Mouse (Mus musculus) hindbrain, embryonic 15.5 days (tissue): ENCODE results near the gene Gins2. TPM values are rescaled to one million over a fixed set of nuclear protein-coding genes. Genes with fewer than 3 reads are reported as not detected.

Experiments used
- ATAC-seq: fragments of 200-750 bp; cut with Nextera tagmentation; 2 replicates; pipeline ENCODE4 v1.8.0; 2017; ENCODE audit warnings: low read depth, moderate number of reproducible peaks, moderate TSS enrichment; ENCODE audit not compliant: low FRiP score
- H3K27ac ChIP-seq: fragments of 300-500 bp; sonication (generic); replicated peaks from 2 replicates; pipeline ENCODE4 v1.5.1; 2015; ENCODE audit warnings: mild to moderate bottlenecking, inconsistent platforms
- H3K27me3 ChIP-seq: fragments of 300-500 bp; sonication (generic); 2 replicates; pipeline ENCODE4 v1.6.1; 2015; ENCODE audit warnings: control low read depth, inconsistent platforms
- H3K36me3 ChIP-seq: fragments of 300-500 bp; sonication (generic); 2 replicates; pipeline ENCODE4 v1.6.1; 2015; ENCODE audit warnings: control low read depth, inconsistent platforms
- H3K4me1 ChIP-seq: fragments of 300-500 bp; sonication (generic); replicated peaks from 2 replicates; pipeline ENCODE4 v1.6.1; 2015; ENCODE audit warnings: control low read depth, inconsistent platforms
- H3K4me2 ChIP-seq: fragments of 300-500 bp; sonication (generic); 2 replicates; pipeline ENCODE4 v1.6.1; 2015; ENCODE audit warnings: moderate library complexity, mild to moderate bottlenecking, inconsistent platforms
- H3K4me3 ChIP-seq: fragments of 300-500 bp; sonication (generic); 2 replicates; pipeline ENCODE4 v1.5.1; 2015; ENCODE audit warnings: mild to moderate bottlenecking, inconsistent platforms
- H3K9ac ChIP-seq: fragments of 300-500 bp; sonication (generic); 2 replicates; pipeline ENCODE4 v1.6.1; 2015; ENCODE audit warnings: inconsistent platforms
- H3K9me3 ChIP-seq: fragments of 300-500 bp; sonication (generic); 2 replicates; pipeline ENCODE4 v1.6.1; 2016; ENCODE audit warnings: control low read depth, inconsistent platforms
- WGBS: fragments of 180-500 bp; shearing (Covaris S2); methylation state at CpG from one replicate; pipeline ENCODE4 v1.1.7; 2015; 5-methylcytosine and 5-hydroxymethylcytosine counted together
- polyA plus RNA-seq: library from polyadenylated mRNA; unstranded; fragments of >200 nt; fragmentation: Nextera tagmentation; extraction: Ambion mirVana; gene quantifications from 2 replicates; pipeline ENCODE4 v1.2.1, GENCODE M21; 2015

Gene Gins2
- 19.0 and 24.9 TPM in 2 replicates for polyA plus RNA-seq

DNA sequence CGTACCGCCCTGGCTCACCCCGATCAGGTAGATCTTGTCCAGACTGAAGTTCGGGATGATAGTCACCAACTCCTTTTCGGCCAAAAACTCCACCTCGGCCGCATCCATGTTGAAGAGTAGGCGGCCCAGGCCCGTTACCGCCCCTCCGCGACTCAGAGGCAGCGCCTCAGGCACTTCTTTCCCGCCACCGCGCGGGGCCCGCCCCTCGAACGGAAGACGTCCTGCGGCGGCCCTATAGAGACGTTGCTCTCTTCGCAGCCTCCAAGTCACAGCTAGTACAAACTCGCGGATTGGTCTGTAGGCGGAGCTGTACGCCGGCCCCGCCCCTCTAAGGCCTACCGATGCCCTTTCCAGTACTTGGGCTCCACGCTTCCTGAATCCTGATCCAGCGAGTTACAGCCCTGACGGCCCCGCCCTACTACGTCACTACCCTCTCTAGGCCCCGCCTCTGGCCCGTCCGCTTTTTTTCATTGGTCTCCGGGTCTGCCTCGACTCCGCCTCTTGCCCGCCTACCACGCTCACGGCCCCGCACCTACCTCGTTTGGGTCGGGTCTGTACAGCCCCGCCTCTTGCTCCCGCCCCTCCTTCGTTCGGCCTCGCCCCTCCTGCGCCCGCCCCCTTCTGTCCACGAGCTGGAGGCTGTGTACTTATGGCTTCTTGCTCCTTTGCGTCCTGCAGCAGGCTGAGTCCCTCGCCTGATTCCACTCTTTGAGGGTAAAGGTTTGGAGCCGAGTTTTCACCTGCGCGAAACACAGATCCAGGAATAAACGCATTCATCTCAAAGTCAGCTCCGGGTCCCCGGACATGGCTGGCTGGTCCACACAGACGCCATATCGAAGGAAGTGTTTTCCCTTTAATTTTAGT lies at the start of gene Gins2:
Gene Gins2 (minus strand): TSS at position 397 of the 864 bp plus-strand sequence.
- no peaks in the 10 kb centered on the region for H3K36me3 ChIP-seq
- peak within 1 kb of the TSS; percentile 56 for H3K27ac ChIP-seq
- ATAC-seq = peak; percentile 99
- H3K4me2 ChIP-seq = peak within 1 kb of the TSS; percentile 89
- no peaks in the 10 kb centered on the region for H3K9me3 ChIP-seq
- peak within 1 kb of the TSS; percentile 44 for H3K9ac ChIP-seq
- peak within 1 kb of the TSS; percentile 50 for H3K4me3 ChIP-seq
- whole genome bisulfite sequencing = under 1% methylated on average over 67 of the region's 67 CpGs
- H3K4me1 ChIP-seq = peaks cover 12% of the 10 kb centered on the region
- H3K27me3 ChIP-seq = no peaks in the 10 kb centered on the region

DNA sequence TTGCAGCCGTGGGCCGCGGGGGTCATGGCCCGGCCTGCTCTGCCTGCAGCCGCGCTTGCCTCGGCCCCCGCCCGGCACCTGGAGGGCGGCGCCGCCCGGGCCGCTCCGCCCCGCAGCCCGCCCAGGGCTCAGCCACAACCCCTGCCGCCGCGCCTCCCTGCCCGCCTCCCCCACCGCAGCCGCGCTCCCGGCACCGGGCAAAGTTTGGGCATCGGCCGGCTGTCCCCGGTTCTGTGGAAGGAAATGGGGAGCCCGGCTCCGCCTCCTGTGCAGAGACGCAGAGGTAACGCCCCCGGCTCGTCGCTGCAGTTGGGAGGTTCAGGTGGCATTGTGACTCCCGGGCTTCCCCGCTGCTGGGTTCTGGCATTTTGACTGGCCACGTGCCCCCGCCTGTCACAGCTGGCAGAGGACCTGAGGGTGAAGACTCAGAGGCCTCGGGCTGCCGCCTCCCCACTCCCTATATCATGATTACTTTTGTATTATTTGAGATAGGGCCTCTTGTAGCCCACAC lies 45.3 kb upstream of the Gins2 start:
- H3K9ac ChIP-seq = peak overlapping the region; percentile 61
- 0 out of 2 replicates have a peak, but pooled peaks cover 4% of the 10 kb centered on the region for H3K27me3 ChIP-seq
- under 1% methylated on average over 42 of the region's 42 CpGs for WGBS
- peaks cover 18% of the 10 kb centered on the region for H3K4me1 ChIP-seq
- peak overlapping the region; percentile 72 for H3K4me3 ChIP-seq
- no peaks in the 10 kb centered on the region for H3K36me3 ChIP-seq
- H3K27ac ChIP-seq = no peak overlapping the region
- peak overlapping the region; percentile 98 for H3K4me2 ChIP-seq
- no peaks in the 10 kb centered on the region for H3K9me3 ChIP-seq
- peak; percentile 29; the same call in 1 of the 2 replicates for ATAC-seq

DNA sequence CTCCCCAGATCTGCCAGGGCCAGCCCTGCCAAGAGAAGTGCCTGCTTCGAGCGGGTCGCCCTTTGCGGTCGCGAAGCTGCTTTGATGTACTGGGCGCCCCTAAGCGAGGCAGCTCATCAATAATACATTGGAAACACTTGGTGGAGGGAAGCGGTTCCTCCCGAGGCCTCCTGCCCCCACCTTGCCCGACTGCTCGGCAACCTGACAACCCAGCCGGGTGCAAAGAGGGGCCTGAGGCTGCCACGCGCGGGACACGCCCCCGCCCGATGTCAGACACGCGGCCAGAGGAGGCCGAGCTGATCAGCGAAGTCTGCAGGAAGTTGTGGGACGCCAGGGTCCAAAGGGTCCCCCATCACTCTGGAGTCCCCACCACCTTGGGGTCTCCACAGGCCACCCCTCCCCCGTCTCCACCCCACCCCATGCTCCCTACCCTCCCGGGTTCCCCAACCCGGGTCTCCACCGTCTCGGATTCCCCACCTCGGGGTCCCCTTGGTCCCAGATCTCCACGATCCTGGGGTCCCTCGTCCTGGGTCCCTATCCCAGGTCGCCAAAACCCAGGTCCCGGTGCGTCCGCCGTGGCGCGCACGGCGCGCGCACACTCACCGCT lies 44.7 kb upstream of the Gins2 start:
- Histone ChIP-seq H3K27ac (no peak overlapping the region), H3K36me3 (no peaks in the 10 kb centered on the region), H3K27me3 (0 out of 2 replicates have a peak, but pooled peaks cover 4% of the 10 kb centered on the region), H3K9me3 (no peaks in the 10 kb centered on the region), H3K4me2 (peak overlapping the region; percentile 98), H3K9ac (peak overlapping the region; percentile 61), H3K4me1 (peaks cover 18% of the 10 kb centered on the region), H3K4me3 (peak overlapping the region; percentile 72)
- ATAC-seq = peak; percentile 32
- WGBS = 1% methylated on average over 44 of the region's 44 CpGs

DNA sequence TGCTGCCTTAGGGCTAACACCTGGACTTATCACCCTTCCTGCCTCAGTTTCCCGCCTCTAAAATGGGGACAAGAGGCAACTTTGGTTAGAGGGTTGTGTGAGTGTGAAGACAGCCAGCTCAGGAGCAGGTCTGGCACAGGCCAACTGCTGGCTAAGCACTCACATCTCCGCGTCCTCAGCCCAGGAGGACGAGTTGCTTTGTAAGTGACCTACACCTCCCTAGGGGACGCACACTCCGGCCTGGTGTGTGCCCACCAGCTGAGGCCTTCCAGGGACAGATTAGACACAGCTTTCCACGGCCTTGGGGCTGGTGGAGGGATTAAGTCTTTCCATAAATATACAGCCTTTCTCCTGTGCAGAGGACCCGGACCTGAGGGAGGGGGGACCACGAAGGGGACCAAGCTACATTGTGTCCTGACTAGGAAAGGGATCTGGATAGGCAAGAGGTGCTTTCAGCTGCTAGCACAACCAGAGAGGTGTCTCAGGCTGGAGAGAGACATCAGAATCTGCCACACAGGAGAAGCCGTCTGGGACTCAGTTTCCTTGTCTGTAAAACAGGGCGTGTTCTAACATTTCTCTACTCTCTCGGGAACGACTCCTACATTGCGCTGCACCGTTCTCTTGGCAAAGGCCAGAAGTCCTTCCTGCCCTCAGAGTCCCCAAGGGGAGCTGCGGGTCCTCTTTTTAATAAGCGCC lies 44.0 kb upstream of the Gins2 start:
- Histone ChIP-seq H3K4me2 (peak overlapping the region; percentile 98), H3K4me3 (peak overlapping the region; percentile 72), H3K9ac (peak overlapping the region; percentile 61), H3K4me1 (peaks cover 18% of the 10 kb centered on the region), H3K36me3 (no peaks in the 10 kb centered on the region), H3K9me3 (no peaks in the 10 kb centered on the region), H3K27ac (no peak overlapping the region), H3K27me3 (0 out of 2 replicates have a peak, but pooled peaks cover 4% of the 10 kb centered on the region)
- 22% methylated on average over 17 of the region's 17 CpGs for WGBS
- no peak for ATAC-seq

DNA sequence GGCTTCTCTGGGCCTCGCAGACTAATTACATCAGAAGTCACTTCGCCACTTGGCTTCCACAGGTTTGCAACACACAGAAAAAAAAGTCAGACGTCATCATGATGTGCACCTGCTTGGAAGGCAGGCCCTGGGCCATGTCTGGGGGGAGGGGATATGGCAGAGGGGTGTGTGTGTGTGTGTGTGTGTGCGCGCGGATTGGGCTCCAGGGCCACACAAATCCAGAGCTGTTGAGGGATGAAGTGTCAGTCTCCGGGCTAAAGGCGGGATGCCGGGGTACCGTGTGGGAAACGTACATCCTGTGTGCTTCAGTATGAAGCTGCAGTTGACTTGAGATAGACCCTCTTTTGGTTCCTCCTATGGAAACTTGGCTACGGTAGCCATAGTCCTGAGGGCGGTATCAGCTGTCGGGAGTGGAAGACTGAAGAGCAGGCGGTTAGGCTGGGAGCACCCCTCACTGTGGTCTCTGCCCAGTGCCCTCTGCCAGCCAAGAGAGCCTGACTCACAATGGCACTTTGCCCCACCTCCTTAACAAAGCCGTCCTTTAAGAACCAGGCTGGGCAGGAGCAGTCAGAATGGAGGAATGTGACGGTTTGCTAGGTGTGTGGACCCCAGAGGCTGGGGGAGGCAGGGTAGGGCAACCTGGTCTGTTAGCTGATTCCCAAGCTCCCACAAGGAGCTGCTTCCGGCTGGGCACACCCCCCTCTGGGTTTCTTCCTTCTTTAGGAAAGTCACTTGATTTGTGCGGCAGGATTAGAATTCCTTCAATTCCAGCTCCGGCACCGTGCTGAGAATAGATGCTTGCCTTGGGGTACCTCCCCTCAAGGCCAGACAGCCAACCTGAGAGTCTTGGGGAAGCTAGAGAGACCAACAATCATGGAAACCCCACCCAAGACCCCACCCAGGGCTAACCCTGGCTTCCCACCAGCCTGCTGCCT lies 42.6 kb upstream of the Gins2 start:
- Histone ChIP-seq H3K4me2 (no peak overlapping the region), H3K4me3 (no peak overlapping the region), H3K36me3 (no peaks in the 10 kb centered on the region), H3K4me1 (peaks cover 18% of the 10 kb centered on the region), H3K27ac (no peak overlapping the region), H3K27me3 (0 out of 2 replicates have a peak, but pooled peaks cover 4% of the 10 kb centered on the region), H3K9ac (no peak overlapping the region), H3K9me3 (no peaks in the 10 kb centered on the region)
- WGBS = 78% methylated on average over 21 of the region's 21 CpGs
- ATAC-seq = no peak

DNA sequence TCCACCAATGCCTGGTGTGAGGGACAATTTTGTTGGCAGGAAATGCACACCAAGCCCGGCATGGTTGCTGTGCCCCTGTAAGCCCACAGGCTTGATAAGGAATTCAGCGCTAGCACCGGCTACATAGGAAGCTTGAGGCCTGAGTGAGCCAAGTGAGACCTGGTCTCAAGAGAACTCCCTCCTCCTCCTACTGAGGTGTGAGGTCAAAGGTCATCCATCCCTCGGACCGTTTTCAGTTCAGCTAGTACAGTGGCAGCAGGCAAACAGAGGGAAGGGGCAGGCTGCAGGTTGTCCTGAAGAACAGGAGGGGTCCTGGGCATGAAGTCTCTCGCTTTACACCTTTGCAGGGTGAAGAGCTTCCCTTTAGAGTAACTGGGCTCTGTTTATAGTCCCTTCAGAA lies 41.7 kb upstream of the Gins2 start:
- Histone ChIP-seq H3K27ac (no peak overlapping the region), H3K9ac (no peak overlapping the region), H3K36me3 (no peaks in the 10 kb centered on the region), H3K4me2 (no peak overlapping the region), H3K4me1 (peaks cover 18% of the 10 kb centered on the region), H3K9me3 (no peaks in the 10 kb centered on the region), H3K4me3 (no peak overlapping the region), H3K27me3 (0 out of 2 replicates have a peak, but pooled peaks cover 4% of the 10 kb centered on the region)
- WGBS = 57% methylated on average over 6 of the region's 6 CpGs
- ATAC-seq = no peak

DNA sequence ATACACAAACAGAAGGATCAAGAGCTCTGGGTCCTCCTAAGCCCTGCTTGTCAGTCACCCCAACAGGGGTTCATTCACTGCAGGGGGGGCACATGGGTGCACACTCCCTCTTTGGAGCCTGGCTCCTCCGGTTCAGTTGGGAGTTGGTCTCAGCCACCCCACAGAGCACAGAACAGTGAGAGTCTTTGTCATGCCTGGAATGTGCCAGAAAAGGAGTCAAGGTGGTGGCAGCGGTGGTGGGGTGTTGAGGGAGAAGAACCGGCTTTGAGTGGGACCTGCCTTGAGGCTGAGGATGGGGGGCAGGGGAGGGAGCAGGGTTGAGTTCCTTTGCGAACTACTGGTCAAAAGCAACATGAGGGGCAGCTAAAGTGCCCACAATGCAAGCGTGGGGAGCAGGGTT lies 40.9 kb upstream of the Gins2 start:
- 0 out of 2 replicates have a peak, but pooled peaks cover under 1% of the 10 kb centered on the region for H3K27me3 ChIP-seq
- H3K4me2 ChIP-seq = no peak overlapping the region
- no peak for ATAC-seq
- H3K4me3 ChIP-seq = no peak overlapping the region
- H3K9me3 ChIP-seq = no peaks in the 10 kb centered on the region
- H3K9ac ChIP-seq = no peak overlapping the region
- H3K36me3 ChIP-seq = no peaks in the 10 kb centered on the region
- H3K27ac ChIP-seq = no peak overlapping the region
- peaks cover 18% of the 10 kb centered on the region for H3K4me1 ChIP-seq
- WGBS = 34% methylated on average over 5 of the region's 5 CpGs

DNA sequence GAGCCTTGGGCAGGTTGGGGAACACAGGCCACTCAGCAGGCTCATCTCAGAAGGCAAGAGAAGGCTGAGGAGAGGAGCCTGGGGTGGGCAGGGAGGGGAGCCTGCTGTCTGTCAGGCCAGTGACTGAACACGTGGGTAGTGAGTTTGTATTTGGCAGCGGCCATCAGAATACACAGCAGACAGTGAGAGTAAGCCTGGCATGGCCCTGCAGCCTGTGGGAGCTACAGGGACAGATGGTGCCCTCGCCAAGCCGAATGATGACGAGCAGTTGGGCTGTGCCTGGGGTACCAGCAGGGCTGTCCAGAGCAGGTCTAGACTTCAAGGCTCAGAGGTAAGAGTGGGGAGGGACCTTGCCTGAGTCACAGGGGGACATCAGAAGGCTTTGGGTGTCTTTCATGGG lies 38.2 kb upstream of the Gins2 start:
- peak; percentile 55; the same call in 1 of the 2 replicates for ATAC-seq
- no peaks in the 10 kb centered on the region for H3K9me3 ChIP-seq
- H3K27ac ChIP-seq = no peak overlapping the region
- H3K4me2 ChIP-seq = no peak overlapping the region
- no peaks in the 10 kb centered on the region for H3K36me3 ChIP-seq
- no peaks in the 10 kb centered on the region for H3K4me1 ChIP-seq
- H3K27me3 ChIP-seq = no peaks in the 10 kb centered on the region
- no peak overlapping the region for H3K9ac ChIP-seq
- no peak overlapping the region for H3K4me3 ChIP-seq
- WGBS = 61% methylated on average over 5 of the region's 5 CpGs

DNA sequence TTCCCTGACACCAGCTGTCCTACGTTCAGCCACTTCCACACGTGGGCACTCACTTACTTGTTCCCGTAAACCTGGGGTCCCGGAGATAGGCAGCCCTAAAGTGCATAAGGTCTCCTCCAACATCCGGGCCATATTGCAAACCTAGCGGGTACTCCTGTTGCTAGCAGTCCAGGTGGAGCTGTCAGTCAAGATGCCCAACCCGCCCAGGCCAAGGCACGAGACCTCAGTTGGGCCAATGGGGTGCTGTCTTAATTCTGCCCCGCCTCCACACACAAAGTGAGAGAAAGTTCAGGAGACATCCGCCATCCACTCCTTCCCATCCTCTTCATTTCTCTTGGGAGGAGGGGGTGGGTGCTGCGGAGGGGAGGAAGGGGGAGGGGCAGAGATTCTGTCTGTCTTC lies 37.4 kb upstream of the Gins2 start:
- H3K4me1 ChIP-seq = no peaks in the 10 kb centered on the region
- H3K9me3 ChIP-seq = no peaks in the 10 kb centered on the region
- no peak overlapping the region for H3K9ac ChIP-seq
- no peak overlapping the region for H3K4me3 ChIP-seq
- ATAC-seq = no peak
- H3K4me2 ChIP-seq = no peak overlapping the region
- H3K27me3 ChIP-seq = no peaks in the 10 kb centered on the region
- no peak overlapping the region for H3K27ac ChIP-seq
- 64% methylated on average over 11 of the region's 11 CpGs for WGBS
- no peaks in the 10 kb centered on the region for H3K36me3 ChIP-seq

DNA sequence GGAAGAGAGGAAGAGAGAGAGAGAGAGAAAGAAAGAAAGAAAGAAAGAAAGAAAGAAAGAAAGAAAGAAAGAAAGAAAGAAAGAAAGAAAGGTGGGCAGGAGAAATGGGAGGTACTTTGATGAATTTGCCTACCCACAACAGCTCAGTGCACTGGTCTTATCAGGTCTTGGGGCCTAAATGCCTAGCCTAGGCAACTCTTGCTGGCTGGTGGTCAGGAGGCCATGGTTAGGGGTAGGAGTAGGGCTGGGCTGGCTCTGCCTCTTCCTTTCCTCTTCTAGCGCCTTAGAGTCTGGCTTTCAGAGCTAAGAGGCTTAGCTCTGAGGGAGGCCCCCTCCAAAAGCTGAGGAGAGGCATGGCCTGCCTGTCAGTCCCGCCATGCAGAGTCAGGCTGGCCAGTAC lies 34.5 kb upstream of the Gins2 start:
- Histone ChIP-seq H3K36me3 (no peaks in the 10 kb centered on the region), H3K4me2 (no peak overlapping the region), H3K4me3 (no peak overlapping the region), H3K4me1 (no peaks in the 10 kb centered on the region), H3K27me3 (no peaks in the 10 kb centered on the region), H3K9me3 (no peaks in the 10 kb centered on the region), H3K9ac (no peak overlapping the region), H3K27ac (no peak overlapping the region)
- WGBS = 56% methylated on average over 2 of the region's 2 CpGs
- ATAC-seq = no peak

DNA sequence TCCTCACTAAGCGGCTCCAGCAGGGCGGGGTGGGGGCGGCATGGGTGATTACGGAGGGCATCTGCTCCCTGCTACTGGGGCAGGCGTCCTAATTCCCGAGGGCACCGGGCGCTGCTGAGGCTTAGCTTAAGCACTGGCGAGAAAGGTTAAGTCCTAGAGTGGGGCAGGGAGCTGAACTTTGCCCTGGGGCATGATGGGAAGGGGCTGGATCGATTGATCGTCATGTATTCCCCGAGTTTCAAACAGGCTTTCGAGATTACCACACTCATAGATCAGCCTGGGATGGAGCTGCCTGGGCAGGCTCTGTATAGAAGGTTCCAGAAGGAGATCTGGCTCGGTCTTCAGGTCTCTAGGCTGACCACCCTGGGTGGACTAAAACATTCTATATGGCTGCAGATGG lies 33.1 kb upstream of the Gins2 start:
- H3K4me3 ChIP-seq = no peak overlapping the region
- H3K9ac ChIP-seq = no peak overlapping the region
- 79% methylated on average over 14 of the region's 14 CpGs for WGBS
- H3K9me3 ChIP-seq = no peaks in the 10 kb centered on the region
- no peaks in the 10 kb centered on the region for H3K36me3 ChIP-seq
- no peaks in the 10 kb centered on the region for H3K27me3 ChIP-seq
- H3K27ac ChIP-seq = no peak overlapping the region
- no peak for ATAC-seq
- no peak overlapping the region for H3K4me2 ChIP-seq
- H3K4me1 ChIP-seq = peaks cover 11% of the 10 kb centered on the region
